ENCODE assay signal across 8 mouse cellular contexts in genomic region chr4:101419911-101420880, GRCm38 (mm10). TPM values are rescaled to one million over a fixed set of nuclear protein-coding genes. Genes with fewer than 3 reads are reported as not detected.
DNase-seq lines count a peak whose midpoint lies in the region; ATAC-seq and TF ChIP-seq lines count a peak whose summit lies in the region.

No protein-coding gene starts in this region.

- DNase-seq in kidney, postnatal 10 days: peak; percentile 29
- DNase-seq in kidney, postnatal 36 days: no peak
- DNase-seq in NIH3T3 (ENCODE audit: low read depth): peak; percentile 46
- DNase-seq in hindbrain, embryonic 11.5 days (ENCODE audit: low spot score): peak; percentile 68
- DNase-seq in testis, postnatal 14 days (ENCODE audit: low spot score): peak; percentile 28
- no peak for DNase-seq in layer of hippocampus, adult 8-10 months (ENCODE audit: low spot score in 2 of 2)

- peak; percentile 86 for ATAC-seq in hindbrain, embryonic 11.5 days (ENCODE audit: low FRiP score)

- H3K4me2 ChIP-seq in hindbrain, embryonic 11.5 days (replicated peaks; ENCODE audit: low read depth, low read length): peak overlapping the region; percentile 99

- TF ChIP-seq POLR2A in cortical plate, adult 2 months (IDR thresholded peaks at IDR 0.05; ENCODE audit: extremely low read depth, insufficient read depth, low read length): no peak

- H3K4me3 ChIP-seq in cortical plate, adult 2 months (ENCODE audit: insufficient read depth, low read length): peak overlapping the region; percentile 79
- peak overlapping the region; percentile 83 for H3K4me3 ChIP-seq in hindbrain, embryonic 11.5 days (ENCODE audit: low read depth, low read length)
- H3K4me3 ChIP-seq in megakaryocyte, embryonic 14.5 days (replicated peaks): peak overlapping the region; percentile 94

- H3K9ac ChIP-seq in hindbrain, embryonic 11.5 days (ENCODE audit: low read depth, low read length): peak overlapping the region; percentile 79

- no peaks in the 10 kb centered on the region for H3K36me3 ChIP-seq in hindbrain, embryonic 11.5 days (ENCODE audit: control insufficient read depth, insufficient read depth, low read length)
- peaks cover 8% of the 10 kb centered on the region for H3K36me3 ChIP-seq in megakaryocyte, embryonic 14.5 days (replicated peaks; ENCODE audit: low read length)

- H3K27me3 ChIP-seq in hindbrain, embryonic 11.5 days (ENCODE audit: control insufficient read depth, insufficient read depth, low read length): peaks cover 3% of the 10 kb centered on the region; the same call in 1 of the 2 replicates
- H3K27me3 ChIP-seq in megakaryocyte, embryonic 14.5 days (replicated peaks): peaks cover 23% of the 10 kb centered on the region

- H3K9me3 ChIP-seq in hindbrain, embryonic 11.5 days (ENCODE audit: control insufficient read depth, low read length): no peaks in the 10 kb centered on the region
- no peaks in the 10 kb centered on the region for H3K9me3 ChIP-seq in megakaryocyte, embryonic 14.5 days

- TF ChIP-seq CTCF in cortical plate, adult 2 months (IDR thresholded peaks at IDR 0.05; ENCODE audit: extremely low read depth, insufficient read depth, low read length): no peak

- peaks cover 2% of the 10 kb centered on the region for H3K4me1 ChIP-seq in cortical plate, adult 2 months (ENCODE audit: control insufficient read depth, insufficient read depth, low read length)
- H3K4me1 ChIP-seq in hindbrain, embryonic 11.5 days (replicated peaks; ENCODE audit: control insufficient read depth, insufficient read depth, low read length): no peaks in the 10 kb centered on the region; the same call in 1 of the 2 replicates
- H3K4me1 ChIP-seq in megakaryocyte, embryonic 14.5 days: peaks cover 42% of the 10 kb centered on the region

- WGBS in hindbrain, embryonic 11.5 days: 2% methylated on average over 72 of the region's 90 CpGs

- H3K27ac ChIP-seq in cortical plate, adult 2 months (ENCODE audit: insufficient read depth, low read length): peak overlapping the region; percentile 41; the same call in 1 of the 2 replicates
- no peak overlapping the region for H3K27ac ChIP-seq in hindbrain, embryonic 11.5 days (ENCODE audit: low read depth, low read length)

RNA-seq across cellular contexts. Expression of gene Ak4, which starts 1.1 kb away (rescaled TPM):
- 31.7 and 33.6 TPM in 2 replicates for polyA plus RNA-seq in cortical plate, adult 2 months (2012; rRNA removed)
- 7.0 and 10.4 TPM in 2 replicates for polyA plus RNA-seq in hindbrain, embryonic 11.5 days (2014; fragmentation: Nextera tagmentation; extraction: Ambion mirVana)
- polyA plus RNA-seq in megakaryocyte, embryonic 14.5 days (2012; ENCODE audit: insufficient read depth, low replicate concordance): 14.3 and 33.3 TPM in 2 replicates
- 10 to 100 TPM; 49.4 to 89.0 (median 61.8) TPM for total RNA-seq in layer of hippocampus, adult 8-10 months (2022)

Comparison
In these comparisons a context has a peak if more than half of its experiments do, and no peak if none do; other contexts are left out.
1. DNase-seq: peak in kidney, postnatal 10 days (single experiment), NIH3T3 (single experiment), hindbrain, embryonic 11.5 days (single experiment) and testis, postnatal 14 days (single experiment); none in kidney, postnatal 36 days (0 of 2) and layer of hippocampus, adult 8-10 months (0 of 2).
2. Peak in every context shown above with its lines, with median percentiles within 50 percentile points of each other: H3K4me3 ChIP-seq.